Mouse (Mus musculus) CD4-positive, CD25-positive, alpha-beta regulatory T cell, adult 2 months (primary cell): Measurements from ENCODE around the gene Wfikkn1.
"Not testable (repeated sequence)": the region's sequence is repeated elsewhere in the genome, so short reads cannot be mapped to it uniquely, and the experiment has no call there.

Experiments
- DNase-seq: peaks from one replicate; pipeline ENCODE4 v3.0.0-alpha.2; 2012; ENCODE audit warnings: low read depth, low spot score

Gene Wfikkn1

DNA sequence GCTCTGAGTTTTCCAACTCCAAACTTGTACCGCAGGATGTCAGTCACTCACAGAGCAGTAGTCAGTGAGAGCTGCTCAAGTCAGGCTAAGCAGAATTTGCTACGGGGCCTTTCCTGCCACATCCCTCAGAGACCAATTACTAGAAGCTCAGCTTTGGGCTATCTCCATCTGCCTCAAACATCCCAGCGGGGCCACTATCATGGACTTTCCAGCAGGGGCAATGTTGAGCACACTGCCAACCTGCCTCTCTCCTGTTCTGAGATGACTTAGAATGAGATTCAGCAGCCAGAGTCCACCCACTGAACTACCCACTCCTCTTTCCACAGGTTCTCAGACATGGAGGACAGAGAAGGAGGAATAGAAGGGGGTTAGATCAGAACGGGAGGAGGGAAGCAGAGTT lies 5.0 kb upstream of the Wfikkn1 start:
- DNase-seq, result peak; percentile 60

DNA sequence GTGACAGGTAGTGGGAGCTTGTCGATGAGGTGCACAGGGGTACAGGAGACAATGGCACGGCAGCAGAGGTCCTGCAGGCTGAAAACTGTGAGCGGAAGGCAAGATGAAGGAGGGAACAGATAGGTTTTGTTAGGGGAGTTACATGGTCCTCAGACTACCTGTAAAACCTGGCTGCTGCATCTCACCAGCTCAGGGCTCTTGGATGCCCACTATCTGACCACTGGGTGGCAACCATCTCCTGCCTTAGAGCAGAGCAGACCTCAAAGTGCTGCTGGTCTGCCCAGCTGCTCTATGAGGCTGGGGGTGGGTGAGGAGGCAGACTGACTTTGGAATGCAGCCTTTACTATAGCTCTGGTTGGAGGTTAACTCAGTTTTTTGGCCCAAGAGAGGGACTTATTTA lies 3.2 kb upstream of the Wfikkn1 start:
- no peak for DNase-seq

DNA sequence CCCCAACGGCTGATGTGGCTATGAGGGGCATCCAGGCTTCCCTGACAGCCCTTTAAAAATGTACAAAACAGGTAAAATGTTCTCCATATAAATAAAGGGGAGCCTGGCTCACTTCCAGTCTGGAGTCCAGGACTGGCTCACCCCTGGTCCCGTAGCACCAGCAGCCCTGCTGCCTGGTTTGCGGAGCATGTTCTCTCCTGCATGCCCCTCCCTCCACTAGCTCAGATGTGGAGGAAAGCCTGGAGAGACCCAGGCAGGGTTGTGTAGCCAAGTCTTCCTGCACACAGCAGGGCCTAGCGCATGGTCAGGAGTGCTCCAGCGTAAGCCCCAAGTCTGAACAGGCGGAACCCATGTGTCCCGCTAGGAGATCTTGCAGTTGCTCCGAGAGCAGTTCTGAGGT lies 2.6 kb upstream of the Wfikkn1 start:
- DNase-seq, result no peak

DNA sequence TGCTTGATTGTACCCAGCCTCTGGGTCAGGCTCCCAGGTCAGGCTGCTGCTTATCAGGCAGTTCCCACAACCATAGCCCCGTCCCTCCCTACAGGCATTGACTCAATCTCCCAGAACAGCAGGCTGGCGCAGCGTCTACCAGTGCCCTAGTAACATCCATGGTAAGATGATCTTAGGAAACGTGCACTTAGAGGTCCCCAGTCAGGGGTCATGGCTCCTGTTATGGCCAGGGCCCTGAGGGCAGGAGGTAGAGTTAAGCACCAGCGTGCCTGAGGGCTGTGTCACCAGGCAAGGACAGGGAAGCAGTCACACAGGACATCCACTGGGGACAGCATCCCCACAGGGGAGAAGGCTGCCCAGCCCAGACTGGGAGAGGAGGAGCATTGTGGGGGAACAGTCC lies 1.6 kb upstream of the Wfikkn1 start:
- no peak for DNase-seq

DNA sequence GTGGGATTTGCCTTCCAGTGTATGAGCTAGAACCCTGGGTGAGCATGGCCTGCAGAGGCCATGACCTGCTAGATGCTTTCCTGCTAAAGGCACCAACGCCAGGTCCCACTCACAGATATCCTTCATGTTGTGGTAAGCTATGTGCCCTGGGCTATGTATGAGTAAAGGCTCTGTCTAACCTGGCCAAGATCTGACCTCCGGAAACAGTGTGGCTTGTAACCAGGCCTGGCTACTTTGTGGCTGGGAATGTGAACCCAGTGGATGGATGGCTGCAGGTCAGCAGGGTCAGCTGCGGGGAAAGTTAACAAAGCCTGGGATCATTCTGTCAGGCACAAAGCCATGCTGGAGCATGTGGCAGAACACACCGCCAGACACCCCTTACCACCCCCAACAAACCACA lies 1.0 kb upstream of the Wfikkn1 start:
- no peak for DNase-seq

DNA sequence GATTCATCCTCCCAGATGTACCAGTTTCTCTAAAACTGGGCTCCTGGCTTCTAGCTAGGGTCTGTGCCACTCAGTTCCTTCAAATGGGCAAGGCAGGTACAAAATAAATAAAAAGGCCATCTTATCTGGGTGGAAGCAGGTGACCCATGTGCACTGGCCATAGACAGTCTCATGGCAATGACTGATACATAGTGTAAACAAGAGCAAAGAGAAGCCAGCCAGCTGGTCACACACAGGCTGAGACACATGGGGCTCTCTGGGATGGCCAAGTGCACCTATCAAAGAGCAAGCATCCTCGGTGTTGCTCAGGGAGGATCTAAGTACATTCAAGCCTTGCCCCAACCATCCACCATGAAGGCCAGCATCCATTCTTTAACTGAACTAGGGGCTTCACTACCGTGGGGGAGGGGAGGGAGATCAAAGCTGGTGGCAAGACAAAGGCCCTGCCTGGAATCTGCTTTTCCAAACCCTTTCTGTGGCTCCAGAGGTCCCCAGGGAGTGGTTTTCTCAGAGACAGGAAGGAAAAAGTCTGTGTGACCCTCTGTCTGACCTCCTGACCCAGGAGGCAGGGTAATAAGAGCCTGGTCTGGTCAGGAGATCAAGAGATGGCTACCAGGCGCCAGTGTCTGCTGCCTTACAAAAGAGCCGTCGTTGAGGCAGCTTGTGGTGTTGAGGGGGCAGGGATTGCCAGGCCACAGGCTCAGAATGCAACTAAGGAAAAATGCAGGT lies 419 bp upstream of the Wfikkn1 start:
- no peak for DNase-seq

DNA sequence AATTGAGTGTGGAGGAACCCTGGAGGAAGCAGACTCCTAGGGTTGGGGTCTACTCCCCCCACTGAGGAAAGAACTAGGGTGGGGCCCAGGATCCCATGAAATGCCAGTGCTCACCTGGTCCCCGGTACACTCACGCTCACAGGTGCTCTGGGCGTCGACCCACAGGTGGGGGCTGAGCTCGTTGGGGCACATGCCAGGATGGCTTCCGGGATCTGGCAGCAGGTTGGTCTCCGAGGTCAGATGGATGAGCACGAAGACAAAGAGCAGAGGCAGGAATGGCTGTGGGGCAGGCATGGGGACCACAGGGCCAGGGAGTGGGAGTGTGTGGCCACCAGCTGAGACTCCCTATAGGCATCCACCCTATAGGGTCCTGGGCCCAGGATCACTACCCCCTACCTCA lies 908 bp downstream of the Wfikkn1 start:
- DNase-seq, result no peak

DNA sequence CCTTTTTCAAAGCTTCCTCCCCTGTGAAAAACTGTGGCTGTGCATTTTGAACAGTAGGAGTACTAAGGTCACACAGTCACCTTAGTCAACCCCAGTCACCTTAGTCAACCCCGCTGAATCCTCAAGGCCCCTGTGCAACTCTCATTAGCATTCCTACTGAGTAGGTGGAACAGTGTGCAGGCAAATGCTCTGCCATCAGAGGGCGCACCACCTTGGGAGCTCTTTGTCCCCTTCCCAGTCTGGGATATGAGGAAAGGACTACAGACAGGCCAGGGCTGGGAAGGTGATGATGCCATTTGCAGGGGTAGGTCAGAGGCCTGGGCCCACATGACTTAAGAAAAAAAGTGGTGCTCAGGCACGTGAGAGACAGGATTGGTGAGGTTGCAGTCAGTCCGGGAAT lies 1.4 kb downstream of the Wfikkn1 start:
- peak; percentile 28 for DNase-seq

DNA sequence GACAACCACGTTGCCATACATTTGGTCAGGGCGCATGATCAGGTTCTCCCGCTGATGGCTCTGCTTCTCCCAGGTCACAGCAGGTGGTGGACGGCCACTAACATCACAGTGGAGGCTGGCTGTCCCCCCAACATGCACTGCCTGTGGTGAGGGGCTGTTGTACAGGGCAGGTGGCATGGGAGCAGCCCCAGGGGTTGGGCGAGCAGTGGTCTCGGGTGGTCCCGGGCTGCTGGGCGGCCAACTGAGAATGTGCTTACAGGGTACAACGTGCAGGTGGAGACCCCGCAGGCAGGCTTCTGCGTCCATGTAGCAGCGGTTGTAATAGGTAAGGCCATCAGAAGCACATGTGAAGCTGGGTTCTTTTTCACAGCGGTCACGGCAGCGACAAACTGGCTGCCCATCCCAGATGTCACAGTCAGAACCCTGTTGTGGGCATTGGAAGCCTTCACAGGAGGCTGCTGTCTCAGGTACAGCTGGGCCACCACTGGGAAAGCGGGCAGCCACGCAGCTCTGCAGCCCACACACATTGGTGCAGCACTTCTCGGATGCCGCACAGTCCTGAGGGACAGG lies 2.0 kb downstream of the Wfikkn1 start:
- DNase-seq, result no peak

DNA sequence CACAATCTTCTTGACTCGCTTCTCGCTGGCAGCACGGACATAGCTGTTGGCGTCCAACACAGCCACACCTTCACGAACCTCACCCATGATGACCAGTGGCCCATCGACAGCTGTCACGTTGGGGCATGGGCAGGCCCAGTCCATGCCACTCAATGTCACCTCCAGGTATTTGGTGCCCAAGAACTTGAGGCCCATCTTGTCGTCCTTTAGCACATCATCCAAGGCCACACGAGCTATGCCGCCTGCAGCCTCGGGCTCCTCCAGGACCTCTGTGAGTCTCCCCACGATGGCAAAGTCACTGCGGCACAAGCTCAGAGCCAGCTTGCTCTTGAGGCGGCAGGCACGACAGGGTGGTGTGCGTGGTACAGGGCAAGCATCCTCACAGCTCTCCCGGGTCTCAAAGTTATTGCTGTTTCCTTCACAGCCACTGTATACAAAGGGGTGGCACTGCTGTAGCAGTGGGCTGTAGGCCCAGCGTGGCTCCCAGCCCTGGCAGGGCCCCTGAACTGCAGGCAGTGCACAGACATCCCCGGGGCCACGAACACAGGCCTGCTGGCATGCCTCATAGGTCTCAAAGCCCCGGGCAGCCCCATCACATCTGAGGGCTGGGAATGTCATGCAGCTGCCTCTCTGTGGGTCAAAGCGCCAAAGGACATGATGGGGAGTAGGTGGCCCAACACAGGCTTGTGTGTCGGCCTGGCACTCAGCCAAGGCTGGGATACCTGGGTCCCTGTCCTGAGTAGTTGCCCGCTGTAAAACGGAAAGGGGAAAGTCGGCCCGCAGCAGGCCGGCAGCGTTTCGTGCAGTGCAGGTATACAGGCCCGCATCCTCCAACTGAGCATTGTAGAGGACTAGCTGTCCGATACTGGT lies 2.7 kb downstream of the Wfikkn1 start:
- DNase-seq, result no peak

DNA sequence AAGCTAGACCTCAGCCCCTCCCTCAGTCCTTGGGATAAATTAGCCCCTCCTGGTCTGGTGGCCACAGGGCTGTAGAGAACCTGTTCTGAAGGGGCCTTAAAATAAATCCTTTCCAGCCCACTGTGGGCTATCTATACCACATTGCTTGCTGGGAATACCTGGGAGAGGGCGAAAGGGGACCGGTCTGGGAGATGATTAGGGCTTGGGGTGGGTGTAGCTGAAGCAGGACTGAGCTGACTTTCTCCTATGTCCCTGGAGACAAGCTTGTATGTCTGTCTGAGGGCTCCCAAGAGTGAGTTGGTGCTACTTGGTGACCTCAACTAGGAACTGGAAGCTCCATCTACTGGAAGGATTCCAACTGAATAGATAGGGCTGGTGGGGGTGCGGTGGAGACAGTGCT lies 3.6 kb downstream of the Wfikkn1 start:
- DNase-seq, result no peak

DNA sequence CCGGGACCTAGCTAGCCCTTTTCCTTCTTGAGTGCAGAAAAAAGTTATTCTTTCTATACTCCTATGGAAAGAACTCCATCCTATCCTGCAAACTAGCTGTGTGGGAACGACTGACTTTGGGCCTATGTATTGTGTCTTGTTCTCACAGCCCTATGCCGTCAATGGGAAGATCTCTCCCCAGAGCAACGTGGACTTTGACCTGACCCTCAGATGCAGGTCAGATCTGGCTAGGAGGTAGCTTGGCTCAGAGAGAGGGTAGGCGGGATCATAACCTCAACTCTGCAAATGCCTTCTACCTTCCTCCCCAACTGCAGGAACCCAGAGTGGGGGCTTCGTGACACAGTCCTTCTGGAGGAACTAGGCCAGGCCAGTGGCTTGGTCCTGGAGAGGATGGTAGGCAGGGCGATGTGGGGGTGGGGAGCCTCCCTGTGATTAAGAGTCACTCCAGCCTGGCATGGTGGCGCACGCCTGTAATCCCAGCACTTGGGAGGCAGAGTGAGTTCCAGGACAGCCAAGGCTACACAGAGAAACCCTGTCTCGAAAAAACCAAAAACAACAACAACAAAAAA lies 4.2 kb downstream of the Wfikkn1 start:
- DNase-seq, result no peak

DNA sequence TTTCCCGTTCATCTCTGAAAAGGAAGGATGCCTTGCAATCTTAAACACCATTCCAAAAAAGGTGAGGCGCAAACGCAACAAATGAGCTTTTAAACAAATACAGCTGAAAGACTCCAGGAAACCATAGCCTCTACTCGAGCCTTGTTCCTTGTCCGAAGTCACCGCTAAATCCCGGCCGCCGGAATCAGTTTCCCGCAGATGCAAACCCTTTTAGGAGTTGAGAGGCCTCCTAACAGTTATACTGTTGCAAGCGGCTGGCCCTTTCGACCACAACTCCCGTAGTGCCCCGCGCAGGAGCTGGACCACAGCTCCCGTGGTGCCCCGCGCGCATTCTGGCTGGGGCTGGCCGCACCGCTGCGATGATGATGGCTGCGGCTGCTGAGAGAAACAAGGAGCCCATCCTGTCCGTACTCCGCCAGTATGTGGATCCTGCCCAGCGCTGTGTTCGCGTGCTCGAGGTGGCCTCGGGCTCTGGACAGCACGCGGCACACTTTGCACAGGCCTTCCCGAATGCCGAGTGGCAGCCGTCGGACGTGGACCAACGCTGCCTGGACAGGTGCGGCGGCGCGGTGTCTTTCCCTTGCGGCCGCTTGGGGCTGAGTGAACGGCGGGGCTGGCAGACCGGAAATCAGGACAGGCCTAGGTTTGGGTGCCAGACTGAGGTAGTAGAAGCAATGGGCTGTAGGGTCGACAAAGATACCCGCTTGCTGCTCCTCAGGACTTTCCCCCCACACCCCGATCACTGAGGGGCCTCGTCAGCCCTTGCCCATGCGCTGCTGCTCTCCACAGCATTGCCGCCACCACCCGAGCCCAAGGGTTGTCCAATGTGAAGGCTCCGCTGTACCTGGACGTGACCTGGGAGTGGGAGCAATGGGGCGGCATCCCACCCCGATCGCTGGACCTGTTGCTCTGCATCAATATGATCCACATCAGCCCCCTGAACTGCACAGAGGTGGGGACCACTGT lies 5.2 kb downstream of the Wfikkn1 start:
- DNase-seq, result peak; percentile 86

DNA sequence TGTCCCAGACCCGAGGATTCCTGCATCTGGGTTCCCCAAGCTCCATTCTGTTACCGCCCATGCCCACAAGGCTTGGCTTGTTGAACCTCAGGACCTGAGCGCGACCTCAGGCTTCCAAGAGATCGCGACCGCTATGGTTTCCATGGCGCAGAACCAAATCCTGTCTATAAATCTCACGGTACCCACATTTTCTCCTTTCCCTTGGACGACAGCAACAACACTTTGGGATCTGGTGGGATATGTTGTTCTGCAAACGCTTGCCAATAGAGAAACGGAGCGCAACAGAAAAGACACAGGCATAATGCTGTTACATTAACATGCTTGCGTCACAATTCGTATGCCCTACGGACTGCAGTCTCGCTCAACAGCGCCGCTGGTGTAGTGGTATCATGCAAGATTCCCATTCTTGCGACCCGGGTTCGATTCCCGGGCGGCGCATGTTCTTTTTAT lies 5.9 kb downstream of the Wfikkn1 start, which contains the start of gene Mettl26:
TSS of gene Mettl26 (plus strand) at position 354 of the 450 bp plus-strand sequence.
- peak; percentile 96 for DNase-seq

DNA sequence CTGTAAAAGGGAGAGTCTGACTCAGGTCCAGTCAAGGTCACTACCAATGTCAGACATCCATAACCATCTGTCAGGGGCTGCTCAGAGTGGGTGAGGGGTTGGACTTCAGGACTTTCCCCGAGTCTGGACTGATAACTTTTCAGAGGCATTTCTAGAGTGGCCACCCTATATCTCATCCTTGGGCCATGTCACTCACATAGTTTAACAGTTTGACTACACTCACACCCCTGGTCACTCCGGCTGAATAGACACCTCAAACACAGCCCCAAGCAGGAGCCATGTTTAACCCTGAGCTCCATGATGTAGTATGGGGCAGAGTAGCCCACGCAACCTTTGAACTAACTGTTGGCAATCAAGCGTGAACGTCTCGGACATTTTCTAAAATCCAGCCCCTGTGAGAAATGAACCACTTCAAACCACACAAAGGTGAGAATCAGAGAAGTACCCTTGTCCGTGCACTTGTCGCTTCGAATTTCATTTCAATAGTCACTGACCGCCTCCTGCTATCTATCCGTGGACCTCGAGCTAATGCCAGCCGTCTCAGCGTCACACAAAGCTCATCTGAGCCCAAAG lies 6.4 kb downstream of the Wfikkn1 start:
- no peak for DNase-seq

DNA sequence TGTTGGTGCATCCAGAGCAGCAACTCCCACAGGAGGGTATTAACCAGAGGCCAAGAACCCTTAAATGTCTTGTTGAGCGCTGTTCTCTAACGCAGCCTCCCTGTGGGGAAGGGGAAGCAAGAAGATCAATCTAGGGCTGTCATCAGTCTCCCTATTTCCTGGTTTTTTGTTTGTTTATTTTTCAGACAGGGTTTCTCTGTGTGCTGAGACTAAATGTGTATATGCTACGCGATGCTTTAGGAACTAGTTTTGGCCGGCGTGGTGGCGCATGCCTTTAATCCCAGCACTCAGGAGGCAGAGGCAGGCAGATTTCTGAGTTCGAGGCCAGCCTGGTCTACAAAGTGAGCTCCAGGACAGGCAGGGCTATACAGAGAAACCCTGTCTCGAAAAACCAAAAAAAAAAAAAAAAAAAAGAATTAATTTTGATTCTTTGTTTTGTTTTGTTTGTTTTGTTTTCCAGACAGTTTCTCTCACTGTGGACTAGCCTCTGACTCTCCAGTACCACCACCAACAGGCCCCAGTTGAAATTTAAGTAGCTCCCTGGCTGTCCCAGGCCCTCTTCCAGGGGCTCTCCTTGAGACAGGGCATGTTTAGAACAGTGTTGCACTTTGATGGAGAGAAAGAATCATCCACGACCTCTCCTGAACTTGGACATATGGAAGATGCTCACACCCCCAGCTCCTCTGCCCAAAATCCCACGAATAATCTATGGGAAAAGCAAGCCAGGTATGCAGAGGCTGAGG lies 7.1 kb downstream of the Wfikkn1 start:
- DNase-seq, result no peak

DNA sequence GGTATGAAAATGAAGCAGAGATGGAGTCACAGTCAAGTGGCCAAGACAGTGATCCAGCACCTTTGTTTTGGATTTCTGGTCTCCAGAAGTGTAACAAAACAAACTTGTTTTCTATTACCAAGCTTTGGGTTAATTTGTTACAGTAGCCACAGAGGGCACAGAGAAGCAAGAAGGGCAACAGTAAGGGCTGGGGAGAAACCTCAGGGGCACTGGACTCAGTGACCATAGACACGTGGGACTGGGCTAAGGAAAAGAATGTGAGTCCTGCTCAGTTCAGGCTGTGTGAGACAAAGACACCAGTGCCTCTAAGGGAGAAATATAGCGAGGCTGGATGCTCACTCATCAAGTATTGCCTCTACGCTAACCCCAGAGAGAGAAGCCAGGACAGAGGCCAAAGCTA lies 8.0 kb downstream of the Wfikkn1 start:
- no peak for DNase-seq

DNA sequence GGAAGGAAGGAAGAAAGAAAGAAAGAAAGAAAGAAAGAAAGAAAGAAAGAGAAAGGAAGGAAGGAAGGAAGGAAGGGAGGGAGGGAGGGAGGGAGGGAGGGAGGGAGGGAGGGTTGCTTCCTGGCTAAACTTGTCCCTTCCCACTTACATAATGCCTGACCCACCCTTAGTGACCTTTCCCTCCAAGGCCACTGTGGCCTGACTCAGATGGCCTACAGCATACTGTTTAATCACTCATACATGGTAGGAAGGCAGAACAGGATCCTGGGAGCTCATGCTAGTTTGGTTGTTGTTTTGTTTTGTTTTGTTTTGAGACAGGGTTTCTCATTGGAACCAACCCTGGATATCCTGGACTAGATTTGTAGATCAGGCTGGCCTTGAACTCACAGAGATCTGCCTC lies 9.1 kb downstream of the Wfikkn1 start:
- not testable (repeated sequence) for DNase-seq

DNA sequence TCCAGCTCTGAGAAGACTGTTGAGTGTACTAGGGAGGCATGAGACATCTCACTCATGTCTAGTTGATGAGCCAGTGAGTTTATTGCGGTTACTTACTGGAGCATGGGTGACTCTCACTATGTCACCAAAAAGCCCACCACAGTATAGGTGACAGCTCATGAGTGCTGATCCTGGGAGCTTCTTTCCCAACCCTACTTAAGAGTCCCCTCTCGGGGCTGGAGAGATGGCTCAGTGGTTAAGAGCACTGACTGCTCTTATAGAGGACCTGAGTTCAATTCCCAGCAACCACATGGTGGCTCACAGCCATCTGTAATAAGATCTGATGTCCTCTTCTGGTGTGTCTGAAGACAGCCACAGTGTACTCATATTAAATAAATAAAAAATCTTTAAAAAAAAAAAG lies 10.7 kb downstream of the Wfikkn1 start:
- DNase-seq, result no peak

DNA sequence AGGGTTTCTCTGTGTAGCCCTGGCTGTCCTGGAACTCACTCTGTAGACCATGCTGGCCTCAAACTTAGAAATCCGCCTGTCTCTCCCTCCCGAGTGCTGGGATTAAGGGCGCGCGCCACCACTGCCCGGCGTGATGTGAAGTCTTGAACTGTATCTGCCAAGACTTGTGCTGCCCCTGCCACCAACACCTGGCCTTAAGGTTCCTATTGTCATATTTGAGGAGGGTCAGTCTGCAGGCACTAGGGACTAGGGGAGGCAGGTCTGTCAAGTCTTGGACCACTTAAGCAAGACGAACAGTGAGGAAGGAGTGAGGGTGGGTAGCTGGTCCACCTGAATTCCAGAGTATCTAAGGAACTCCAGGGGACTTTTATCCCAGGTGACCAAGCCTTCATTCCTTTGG lies 11.2 kb downstream of the Wfikkn1 start:
- no peak for DNase-seq
